Mouse (Mus musculus) bone marrow macrophage, adult 2 months (primary cell): Measurements from ENCODE around the gene Gpr62. TPM values are rescaled to one million over a fixed set of nuclear protein-coding genes. Genes with fewer than 3 reads are reported as not detected.

Experiments used
- H3K27ac ChIP-seq: 2 replicates; pipeline ENCODE4 v1.5.1; 2012; ENCODE audit warnings: low read depth, low read length; ENCODE audit not compliant: insufficient read depth
- H3K4me1 ChIP-seq: 2 replicates; pipeline ENCODE4 v1.6.1; 2012; ENCODE audit warnings: low read length; ENCODE audit not compliant: control insufficient read depth, insufficient read depth
- H3K4me3 ChIP-seq: 2 replicates; pipeline ENCODE4 v1.5.1; 2012; ENCODE audit warnings: mild to moderate bottlenecking, low read length, moderate library complexity; ENCODE audit not compliant: insufficient read depth
- CTCF ChIP-seq: IDR thresholded peaks from 2 replicates; pipeline ENCODE4 v1.5.1; 2012; ENCODE audit warnings: low read depth, mild to moderate bottlenecking, low read length, moderate library complexity
- POLR2A ChIP-seq: IDR thresholded peaks from 2 replicates; pipeline ENCODE4 v1.6.1; 2012; ENCODE audit warnings: mild to moderate bottlenecking, low read depth, low read length, borderline replicate concordance
- polyA plus RNA-seq: library from polyadenylated mRNA; stranded (reverse); fragments of >200 nt; gene quantifications from 2 replicates; pipeline ENCODE4 v1.2.4, GENCODE M21; 2012; ENCODE audit not compliant: missing spikeins, insufficient read depth, insufficient read length

Gpr62 gene
- polyA plus RNA-seq, 1 experiment: not detected

DNA sequence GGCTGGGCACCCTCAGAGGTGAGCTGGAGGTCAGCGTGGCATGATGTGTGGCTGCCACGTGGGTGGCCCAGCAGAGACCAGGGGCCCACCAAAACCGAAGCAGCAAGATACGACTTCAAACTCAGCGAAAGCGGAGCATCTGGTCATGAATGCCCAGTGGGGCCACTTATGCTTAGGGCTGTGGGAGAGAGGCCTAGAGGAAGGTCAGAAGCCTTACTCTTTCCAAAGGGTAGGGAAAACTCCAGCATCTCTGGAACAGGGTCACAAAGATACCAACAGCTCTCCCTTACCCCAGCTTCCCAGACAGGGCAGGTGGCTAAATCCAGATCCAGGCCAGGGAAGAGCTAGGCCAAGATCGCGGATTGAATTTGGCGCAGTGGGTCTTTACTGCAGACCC is 8.6 kb downstream of the Gpr62 start:
- Histone ChIP-seq H3K4me1 (no peaks in the 10 kb centered on the region), H3K4me3 (no peak overlapping the region), H3K27ac (no peak overlapping the region)
- TF ChIP-seq CTCF (no peak), POLR2A (no peak)

DNA sequence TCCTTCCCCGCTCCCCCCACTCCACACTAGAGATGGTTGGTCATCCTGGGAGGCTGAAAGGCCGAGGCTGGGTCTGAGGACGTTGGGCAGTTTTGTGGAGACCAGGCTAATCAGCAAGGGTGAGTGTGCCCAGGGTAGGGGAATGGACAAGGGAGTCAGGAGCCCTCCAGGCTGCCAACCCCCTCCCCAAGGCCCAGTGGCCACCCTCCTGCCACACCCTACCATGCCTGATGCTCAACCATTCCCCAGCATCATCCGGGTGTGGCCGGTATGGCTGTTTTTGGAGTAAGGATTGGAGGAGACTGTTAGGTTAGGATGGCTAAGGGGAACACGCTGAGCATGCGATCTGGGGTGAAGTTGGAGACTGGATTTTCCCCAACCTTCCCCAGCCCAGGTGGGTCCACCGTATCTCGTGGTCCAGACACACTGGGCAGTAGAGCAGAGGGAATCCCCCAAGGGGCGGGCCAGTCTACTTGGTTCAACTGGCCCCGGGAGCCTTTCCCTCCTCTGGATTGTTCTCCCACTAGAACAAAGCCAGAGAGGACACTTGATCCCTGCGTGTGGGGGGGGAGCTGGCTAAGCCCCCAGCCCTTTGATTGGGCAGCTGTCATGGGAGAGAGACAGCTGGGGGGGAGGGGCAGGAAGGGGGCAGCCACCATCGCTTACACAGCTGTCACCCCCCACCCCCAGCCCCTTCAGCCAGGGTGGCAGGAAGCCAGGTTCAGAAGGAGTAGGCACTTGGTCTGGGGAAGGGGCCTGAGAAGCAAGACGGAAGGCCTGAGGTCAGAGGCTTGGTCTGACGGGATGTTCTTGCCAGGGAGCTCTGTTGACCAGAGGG is 9.2 kb downstream of the Gpr62 start:
- TF ChIP-seq POLR2A: no peak
- TF ChIP-seq CTCF: no peak
- no peak overlapping the region for H3K27ac ChIP-seq
- no peaks in the 10 kb centered on the region for H3K4me1 ChIP-seq
- no peak overlapping the region for H3K4me3 ChIP-seq

GRCm38 (mm10) chr9:106454888-106455681 is 10.7 kb downstream of the Gpr62 start:
- Histone ChIP-seq H3K4me3 (no peak overlapping the region), H3K27ac (no peak overlapping the region), H3K4me1 (no peaks in the 10 kb centered on the region)
- TF ChIP-seq POLR2A (no peak), CTCF (no peak)

- no peak for TF ChIP-seq CTCF
- TF ChIP-seq POLR2A: no peak
- Histone ChIP-seq H3K4me3 (peak overlapping the region; percentile 40), H3K4me1 (no peaks in the 10 kb centered on the region), H3K27ac (no peak overlapping the region)
Observed at GRCm38 (mm10) chr9:106454071-106454761, 11.5 kb downstream of the Gpr62 start.

DNA sequence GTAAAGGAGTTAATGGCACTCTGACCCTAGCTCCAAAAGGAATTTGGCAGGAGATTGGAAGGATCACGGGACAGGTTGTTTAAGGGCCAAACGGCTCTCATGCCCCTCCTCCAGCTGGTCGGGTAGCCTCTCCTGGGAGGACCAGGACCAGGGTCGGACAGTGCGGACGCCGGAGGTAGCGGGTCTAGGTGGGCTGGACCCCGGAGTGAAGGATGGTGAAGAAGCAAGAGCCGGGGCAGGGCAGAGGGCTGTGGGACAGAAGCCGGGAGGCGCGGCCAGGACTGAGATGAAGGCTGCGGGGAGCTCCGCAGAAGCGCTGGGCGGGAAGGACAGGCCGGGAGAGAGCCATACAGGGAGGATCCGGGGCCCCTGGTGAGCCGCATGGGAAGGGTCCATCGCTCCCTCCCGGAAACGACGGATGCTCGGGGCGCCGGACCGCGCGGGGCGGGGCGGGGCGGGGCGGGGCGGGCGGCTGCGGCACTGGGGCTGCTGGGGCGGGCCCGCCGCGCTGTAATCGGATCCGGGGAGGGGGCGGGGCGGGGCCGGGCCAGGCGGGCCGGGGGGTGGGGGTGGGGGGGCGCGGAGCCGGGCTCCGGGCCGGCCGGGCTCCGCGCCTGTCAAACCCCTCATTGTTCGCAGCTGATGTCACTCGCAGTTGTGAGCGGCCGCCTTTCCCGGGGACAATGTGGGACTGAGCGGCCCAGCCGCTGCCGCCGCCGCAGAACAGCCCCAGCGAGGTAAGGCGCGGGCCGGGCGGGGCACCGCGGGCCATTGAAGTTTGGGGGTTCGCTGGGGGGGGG is 12.3 kb downstream of the Gpr62 start, which contains the start of gene Pcbp4:
Gene Pcbp4, plus strand, starts transcription at position 21 of the 800 bp plus-strand sequence.
- Histone ChIP-seq H3K4me3 (peak within 1 kb of the TSS; percentile 63), H3K4me1 (no peaks in the 10 kb centered on the region), H3K27ac (no peak within 1 kb of the TSS)
- TF ChIP-seq CTCF (no peak), POLR2A (no peak)

DNA sequence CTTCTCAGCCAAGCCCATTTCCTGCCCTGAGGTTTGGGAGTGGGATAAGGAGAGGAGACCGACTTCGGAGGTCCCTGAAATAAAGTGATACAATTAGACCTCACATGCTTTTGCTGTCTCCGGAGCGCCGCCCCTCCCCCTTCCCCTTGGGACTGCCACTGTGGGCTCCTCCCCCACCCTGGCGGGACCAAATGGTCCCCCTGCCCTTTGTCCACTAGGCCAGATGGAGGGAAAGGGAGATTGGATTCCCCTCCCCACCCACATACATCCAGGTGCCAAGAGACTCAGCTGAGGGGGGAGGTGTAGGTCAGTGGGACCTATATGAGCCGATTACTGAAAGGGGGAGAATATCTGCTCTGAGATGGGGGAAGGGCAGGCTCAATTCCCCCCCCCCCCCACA is 12.9 kb downstream of the Gpr62 start:
- Histone ChIP-seq H3K4me1 (peaks cover 5% of the 10 kb centered on the region), H3K4me3 (no peak overlapping the region), H3K27ac (no peak overlapping the region)
- TF ChIP-seq CTCF: no peak

GRCm38 (mm10) chr9:106452351-106452750 is 13.4 kb downstream of the Gpr62 start:
- H3K4me3 ChIP-seq: no peak overlapping the region
- peaks cover 7% of the 10 kb centered on the region for H3K4me1 ChIP-seq
- TF ChIP-seq CTCF: no peak
- TF ChIP-seq POLR2A: no peak

GRCm38 (mm10) chr9:106451899-106452298 is 13.8 kb downstream of the Gpr62 start:
- TF ChIP-seq POLR2A (no peak), CTCF (no peak)
- Histone ChIP-seq H3K4me1 (peaks cover 7% of the 10 kb centered on the region), H3K4me3 (no peak overlapping the region), H3K27ac (no peak overlapping the region)

More at GRCm38 (mm10) chr9:106452351-106452750, 13.4 kb downstream of the Gpr62 start:
- no peak overlapping the region for H3K27ac ChIP-seq

- TF ChIP-seq POLR2A: no peak
- Histone ChIP-seq H3K4me3 (no peak overlapping the region), H3K27ac (no peak overlapping the region), H3K4me1 (peaks cover 7% of the 10 kb centered on the region)
Observed at GRCm38 (mm10) chr9:106451298-106451697, 14.4 kb downstream of the Gpr62 start.
